16 mouse cellular contexts compared by ENCODE assay signal in genomic region chr6:76628379-76628778, GRCm38 (mm10).
"Had no signal": no experiment of that assay in that cellular context is flagged by ENCODE, and none has a peak within 500 bp of the region (broad histone marks: within the 10 kb centered on the region; RNA-seq: fewer than 3 reads in every experiment).

No protein-coding gene starts in this region.

- H3K27me3 ChIP-seq: neural tube, embryonic 13.5 days; neural tube, embryonic 15.5 days; stomach, embryonic 15.5 days had no signal

- DNase-seq: retina, postnatal 1 day; right cerebral cortex, adult 18-20 months; right cerebral cortex, postnatal 14 days; right cerebral cortex, postnatal 25 days; right cerebral cortex, postnatal 4 days; spleen, adult 18-20 months; thymus, adult 18-20 months; thymus, adult 2 months; thymus, postnatal 14 days; thymus, postnatal 25 days; thymus, postnatal 36 days; thymus, postnatal 4 days had no signal

- H3K9ac ChIP-seq: neural tube, embryonic 13.5 days; neural tube, embryonic 15.5 days; stomach, embryonic 15.5 days had no signal

- H3K4me1 ChIP-seq: neural tube, embryonic 13.5 days; neural tube, embryonic 15.5 days; stomach, embryonic 15.5 days had no signal

- H3K4me3 ChIP-seq: neural tube, embryonic 13.5 days; neural tube, embryonic 15.5 days; stomach, embryonic 15.5 days had no signal

- H3K9me3 ChIP-seq: neural tube, embryonic 13.5 days; neural tube, embryonic 15.5 days; stomach, embryonic 15.5 days had no signal

- H3K36me3 ChIP-seq: neural tube, embryonic 13.5 days; neural tube, embryonic 15.5 days; stomach, embryonic 15.5 days had no signal

- H3K4me2 ChIP-seq: neural tube, embryonic 13.5 days; neural tube, embryonic 15.5 days; stomach, embryonic 15.5 days had no signal

- H3K27ac ChIP-seq: neural tube, embryonic 13.5 days; neural tube, embryonic 15.5 days; stomach, embryonic 15.5 days; stomach, postnatal 0 days had no signal
